Mouse (Mus musculus): ENCODE results near the gene Cirbp.

DNA sequence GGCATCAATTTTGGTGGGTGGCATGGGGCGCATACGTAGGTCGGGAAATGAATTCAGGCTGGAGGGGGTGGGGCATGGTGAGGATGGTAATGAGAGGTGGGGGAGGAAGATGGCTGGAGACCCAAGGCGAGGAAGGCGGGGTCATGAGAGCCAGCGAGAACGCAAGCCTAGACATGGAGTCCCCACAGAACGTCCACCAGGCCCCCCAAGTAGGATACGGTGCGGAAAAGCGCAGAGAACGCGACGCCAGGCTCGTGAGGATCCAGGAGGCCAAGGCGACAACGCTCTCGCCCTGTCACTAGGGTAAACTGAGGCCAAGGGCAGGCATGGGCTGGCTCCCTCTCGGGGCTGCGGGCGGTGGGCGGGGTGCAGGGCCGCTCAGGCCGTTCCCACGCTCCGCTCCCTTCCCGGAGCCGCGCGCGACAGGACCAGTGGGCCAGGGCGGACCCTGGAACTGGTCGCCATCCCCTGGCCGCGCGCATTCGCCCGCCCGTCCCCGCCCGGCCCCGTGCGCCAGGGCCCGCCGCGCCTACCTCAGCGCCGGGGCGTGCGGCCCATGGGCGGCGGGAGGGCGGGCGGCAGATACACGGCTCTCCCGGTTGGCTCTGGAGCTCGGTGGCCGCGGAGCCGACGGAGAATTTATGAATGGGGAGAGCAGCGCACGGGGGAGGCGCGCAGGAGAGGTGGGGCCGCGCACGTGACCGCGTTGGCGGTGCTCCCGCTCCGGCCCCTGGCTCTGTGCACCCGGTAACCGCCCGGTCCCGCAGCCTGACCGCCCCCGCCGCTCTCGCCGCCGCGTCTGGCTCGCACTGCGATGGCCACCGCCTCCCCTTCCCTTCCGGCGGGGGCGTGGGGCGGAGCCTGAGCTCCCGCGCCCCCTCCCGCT, 27.0 kb upstream of the Cirbp start, which contains the start of gene Atp5d:
- TF ChIP-seq CTCF (IDR thresholded peaks at IDR 0.05; ENCODE audit: borderline replicate concordance, control insufficient read depth, extremely low read depth, insufficient read depth, low read length, poor library complexity), result no peak
- peak; percentile 58 for TF ChIP-seq POLR2A (IDR thresholded peaks at IDR 0.05; ENCODE audit: control insufficient read depth, extremely low read depth, insufficient read depth, low read length, poor library complexity)
